Mouse (Mus musculus): ENCODE measurements around the gene Glrx. TPM values are rescaled to one million over a fixed set of nuclear protein-coding genes. Genes with fewer than 3 reads are reported as not detected.
A peak's percentile ranks its signal among the peaks of the same experiment; 100 is the strongest.
"Not testable (repeated sequence)": the region's sequence is repeated elsewhere in the genome, so short reads cannot be mapped to it uniquely, and the experiment has no call there.

Glrx gene
- total RNA-seq (2014; fragmentation: Nextera tagmentation) (30.8 and 54.1 TPM in 2 replicates), total RNA-seq (2017) (29.4 and 43.8 TPM in 2 replicates)

DNA sequence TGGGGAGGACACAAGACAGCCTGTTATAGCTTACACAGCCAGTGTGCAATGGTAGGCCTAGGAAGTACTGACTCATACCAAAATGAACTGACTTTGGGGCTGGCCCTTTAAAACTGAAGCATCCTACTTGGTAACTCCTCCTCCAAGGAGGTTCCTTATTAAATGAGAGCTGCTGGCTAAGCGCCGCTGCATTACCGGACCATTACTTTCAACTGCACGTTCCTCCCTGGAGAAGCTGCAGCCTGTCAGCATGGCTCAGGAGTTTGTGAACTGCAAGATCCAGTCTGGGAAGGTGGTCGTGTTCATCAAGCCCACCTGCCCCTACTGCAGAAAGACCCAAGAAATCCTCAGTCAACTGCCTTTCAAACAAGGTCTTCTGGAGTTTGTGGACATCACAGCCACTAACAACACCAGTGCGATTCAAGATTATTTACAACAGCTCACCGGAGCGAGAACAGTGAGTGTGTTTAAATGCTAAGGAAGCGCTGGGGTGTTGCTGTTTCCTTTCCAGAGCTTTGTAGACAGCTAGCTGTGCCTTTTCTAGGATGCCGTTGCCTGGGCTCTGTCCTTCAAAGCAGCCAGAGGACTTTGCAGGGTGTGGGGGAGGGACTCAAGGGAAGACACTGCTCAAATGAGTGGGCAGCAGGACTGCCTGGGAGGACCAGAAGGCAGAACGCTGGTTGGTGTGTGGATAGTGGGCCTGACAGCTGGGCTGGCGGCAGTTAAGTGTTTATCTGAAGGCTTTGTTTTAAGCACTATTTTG lies at the start of gene Glrx:
Gene Glrx, plus strand, starts transcription at position 150 of the 763 bp plus-strand sequence.
- peak; percentile 90 for ATAC-seq (replicated peaks; ENCODE audit: low FRiP score, low TSS enrichment, poor library complexity, severe bottlenecking)

DNA sequence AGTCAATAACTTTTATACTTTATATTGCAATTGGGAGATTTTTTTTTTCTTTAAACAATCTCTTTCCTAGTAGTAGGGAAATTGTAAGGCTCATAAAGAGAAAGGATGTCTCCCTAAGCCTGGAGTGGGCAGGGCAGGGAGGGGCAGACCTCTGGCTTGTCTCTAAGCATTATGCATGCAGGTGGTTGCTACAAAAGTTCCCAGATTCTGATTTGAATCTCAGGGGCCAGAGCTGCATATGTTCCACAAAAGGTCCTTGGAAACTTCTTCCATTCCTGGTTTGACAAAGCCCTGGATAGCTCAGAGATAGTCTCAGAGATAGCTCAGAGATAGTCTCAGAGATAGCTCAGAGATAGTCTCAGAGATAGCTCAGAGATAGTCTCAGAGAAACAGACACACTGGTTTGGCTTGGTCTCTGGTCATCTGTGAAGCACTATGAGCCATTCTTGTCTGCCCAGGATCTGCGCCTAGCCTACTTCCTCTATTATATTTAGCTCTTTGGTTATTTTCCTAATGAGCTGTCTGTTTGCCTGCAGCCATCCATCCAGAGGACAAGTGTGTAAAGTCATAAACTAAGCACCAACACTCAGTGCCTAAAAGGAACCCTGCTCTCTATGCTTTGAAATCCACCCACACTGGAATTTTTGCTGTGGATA lies 49.0 kb upstream of the Glrx start:
- ATAC-seq (replicated peaks; ENCODE audit: low FRiP score, low TSS enrichment, poor library complexity, severe bottlenecking): no peak

DNA sequence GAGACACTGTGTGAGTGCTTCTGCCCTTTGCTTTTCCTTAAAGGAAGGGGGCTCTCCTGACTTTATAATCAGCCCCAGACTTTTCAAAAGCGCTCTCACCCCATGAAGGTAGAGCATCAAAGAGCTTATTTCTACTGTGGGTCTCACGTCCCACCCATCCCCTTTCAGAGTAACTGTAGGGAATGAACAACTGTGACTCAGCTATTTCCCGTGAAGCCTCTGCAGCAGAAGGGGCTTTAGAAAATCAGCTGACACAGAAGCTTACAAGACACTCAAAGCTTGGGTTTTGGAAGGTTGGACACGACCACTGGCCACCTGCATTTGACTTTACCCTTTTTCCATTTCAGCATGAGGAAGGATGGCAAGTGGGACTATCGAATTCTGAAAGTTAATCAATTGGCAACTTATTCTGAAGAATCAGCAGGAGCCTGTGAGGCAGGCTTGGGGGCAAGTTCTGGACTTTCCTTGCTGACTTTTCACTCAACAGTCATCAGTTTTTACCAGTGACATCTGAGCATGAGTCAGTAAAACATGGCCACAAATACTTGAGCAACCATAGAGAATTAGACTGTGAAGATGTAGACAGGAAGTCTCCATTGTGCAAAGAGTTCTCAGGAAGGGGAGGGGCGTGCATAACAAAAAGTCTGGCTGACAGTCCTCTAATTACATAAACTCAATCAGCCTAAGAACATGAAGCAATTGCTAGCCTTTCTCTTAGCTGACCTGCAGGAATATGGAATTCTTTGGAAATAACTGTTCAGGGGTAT lies 45.6 kb upstream of the Glrx start:
- ATAC-seq (replicated peaks; ENCODE audit: low FRiP score, low TSS enrichment, poor library complexity, severe bottlenecking): no peak

DNA sequence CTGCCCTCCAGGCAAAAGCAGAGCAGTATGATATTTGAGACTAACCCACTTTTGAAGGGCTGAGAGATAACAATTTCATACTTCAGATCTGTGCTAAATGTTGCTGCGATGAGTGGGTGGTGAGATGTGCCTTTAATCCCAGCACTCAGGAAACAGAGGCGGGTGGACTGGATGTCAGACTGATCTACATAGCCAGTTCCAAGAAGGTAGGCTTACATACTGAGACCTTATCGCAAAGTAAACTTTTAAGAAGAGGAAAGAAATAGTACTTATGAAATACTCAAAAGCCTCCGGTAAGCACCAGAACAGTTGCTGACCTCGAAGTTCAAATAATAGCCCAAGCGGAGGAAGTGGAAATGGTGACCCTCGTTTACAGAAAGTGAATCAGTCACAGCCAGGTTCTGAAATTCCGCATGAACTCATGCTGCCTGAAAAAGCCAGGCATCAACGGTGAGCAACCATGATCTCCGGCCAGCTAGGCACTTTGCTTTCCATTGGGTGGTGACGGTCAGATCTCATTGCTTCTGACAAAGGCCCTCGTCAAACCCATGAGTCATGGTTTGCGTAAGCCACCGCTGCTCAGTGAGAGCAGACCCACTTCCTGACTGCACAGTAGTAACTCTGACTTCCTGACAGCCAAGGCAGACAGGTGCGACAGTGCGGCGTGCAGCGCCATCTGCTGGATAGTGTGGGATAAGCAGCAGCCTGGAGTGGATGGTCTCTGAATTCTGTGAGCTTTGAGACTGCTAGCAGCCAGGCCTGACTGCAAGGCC lies 42.1 kb upstream of the Glrx start:
- ATAC-seq (replicated peaks; ENCODE audit: low FRiP score, low TSS enrichment, poor library complexity, severe bottlenecking): peak; percentile 99

DNA sequence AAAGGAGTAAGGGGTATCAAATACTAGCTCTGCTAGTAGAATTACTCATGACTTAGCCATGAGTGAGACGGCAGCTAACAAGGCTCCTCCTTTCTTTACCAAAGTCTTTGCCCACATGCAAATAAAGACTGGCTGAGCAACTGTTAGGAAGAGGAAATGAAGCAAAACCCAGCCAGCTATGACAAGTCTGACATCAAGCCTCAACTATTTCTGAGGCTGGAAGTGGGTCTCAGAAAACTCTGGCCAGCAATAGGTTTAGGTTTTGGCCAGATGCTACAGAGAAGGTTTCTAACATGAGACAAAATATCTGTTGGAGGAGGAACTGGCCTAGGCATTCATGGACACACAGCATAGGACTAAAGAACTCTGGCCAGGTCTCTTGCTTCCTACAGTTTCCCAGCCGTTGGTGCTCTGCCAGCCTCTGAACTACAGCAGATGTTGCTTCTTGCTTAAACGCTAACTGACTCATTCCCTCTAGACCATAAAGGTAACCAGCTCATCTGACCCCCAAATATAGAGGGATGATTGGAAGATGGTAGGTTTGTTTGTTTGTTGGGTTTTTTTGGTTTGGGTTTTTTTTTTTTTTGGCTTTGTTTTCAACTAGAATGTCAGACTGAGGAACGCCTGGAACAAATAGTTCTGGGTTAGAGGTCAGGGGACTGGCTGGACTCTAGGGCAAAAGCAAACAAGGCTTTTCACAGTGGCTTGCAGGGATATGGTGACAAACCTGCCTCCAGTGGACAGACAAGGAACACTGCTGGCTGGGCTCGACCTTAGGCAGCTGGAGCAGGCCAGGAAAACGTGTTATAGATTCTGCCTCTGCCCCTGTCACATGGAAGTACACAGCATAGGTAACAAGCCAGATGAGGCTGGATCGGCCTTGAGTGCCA lies 41.0 kb upstream of the Glrx start:
- no peak for ATAC-seq (replicated peaks; ENCODE audit: low FRiP score, low TSS enrichment, poor library complexity, severe bottlenecking)

DNA sequence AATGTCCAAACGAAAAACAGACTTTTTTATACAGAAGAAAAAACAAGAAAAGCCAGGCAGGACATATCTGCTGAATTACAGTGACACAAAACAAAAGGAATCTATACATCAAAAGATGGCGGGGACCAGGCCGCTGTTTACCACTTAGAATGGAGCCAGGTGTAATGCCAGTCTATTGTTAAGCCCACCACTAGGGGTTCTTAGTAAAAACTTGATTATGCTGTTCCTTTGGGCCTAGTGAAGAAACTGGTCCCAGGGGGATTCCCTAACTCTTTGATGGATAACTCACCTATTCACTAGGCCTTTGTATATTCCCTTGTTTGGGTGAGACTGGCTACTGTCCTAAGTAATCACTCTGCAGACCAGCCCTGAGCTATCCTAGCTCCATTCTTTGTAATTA lies 40.2 kb upstream of the Glrx start:
- ATAC-seq (replicated peaks; ENCODE audit: low FRiP score, low TSS enrichment, poor library complexity, severe bottlenecking): no peak

DNA sequence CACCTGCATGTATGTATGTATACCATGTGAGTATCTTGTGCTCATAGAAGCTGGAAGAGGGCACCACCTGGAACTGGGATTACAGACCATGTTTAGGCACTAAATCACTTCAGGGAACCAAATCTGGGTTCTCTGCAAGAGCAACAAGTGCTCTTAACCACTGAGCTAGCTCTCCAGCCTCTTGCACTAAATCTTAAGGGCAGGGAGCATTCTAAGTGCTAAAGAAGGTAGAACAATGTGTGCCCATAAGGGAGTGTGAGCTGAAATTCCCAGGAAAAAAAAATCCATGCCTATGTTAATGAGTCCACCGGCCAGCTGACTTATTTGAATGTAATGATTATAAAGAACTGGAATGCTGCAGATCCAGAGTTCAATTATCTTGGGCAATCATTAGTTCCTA lies 31.7 kb upstream of the Glrx start:
- ATAC-seq (replicated peaks; ENCODE audit: low FRiP score, low TSS enrichment, poor library complexity, severe bottlenecking): no peak

DNA sequence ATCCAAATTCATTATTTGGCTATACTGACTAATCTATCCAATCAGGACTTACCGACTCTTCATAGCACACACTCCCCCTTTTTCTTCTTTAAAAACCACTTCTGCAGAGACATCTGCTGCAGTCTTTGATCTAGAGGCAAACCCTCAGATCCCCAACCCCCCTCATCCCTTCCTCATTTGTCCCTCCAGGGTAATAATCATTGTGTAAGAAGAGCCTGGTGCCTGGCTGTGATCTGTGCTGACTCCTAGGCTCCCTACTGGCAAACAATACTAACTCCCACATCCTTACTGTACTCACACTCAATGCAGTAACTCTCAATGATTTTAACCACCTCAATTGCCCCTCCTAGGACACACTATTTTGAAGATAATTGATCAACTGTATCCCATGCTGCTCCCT lies 29.7 kb upstream of the Glrx start:
- no peak for ATAC-seq (replicated peaks; ENCODE audit: low FRiP score, low TSS enrichment, poor library complexity, severe bottlenecking)

DNA sequence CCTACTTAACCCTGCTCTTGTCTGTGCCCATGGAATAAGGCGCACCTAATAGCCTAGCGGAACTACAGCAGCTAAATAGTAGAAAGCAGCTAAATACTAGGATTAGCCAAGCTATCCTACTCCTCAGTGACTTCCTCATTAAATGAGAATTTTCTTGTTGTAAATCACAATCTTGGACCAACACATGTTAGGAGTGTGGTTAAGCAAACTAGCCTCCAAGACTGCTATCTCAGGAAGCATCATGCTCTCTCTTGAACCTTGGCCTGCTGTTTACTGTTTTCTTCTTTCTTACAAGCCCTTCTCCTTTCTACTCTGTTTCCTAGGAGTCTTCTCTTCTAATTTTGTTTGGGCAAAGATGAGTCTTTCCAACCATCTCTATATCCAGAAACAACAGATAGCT lies 22.5 kb upstream of the Glrx start:
- ATAC-seq (replicated peaks; ENCODE audit: low FRiP score, low TSS enrichment, poor library complexity, severe bottlenecking): peak; percentile 86

DNA sequence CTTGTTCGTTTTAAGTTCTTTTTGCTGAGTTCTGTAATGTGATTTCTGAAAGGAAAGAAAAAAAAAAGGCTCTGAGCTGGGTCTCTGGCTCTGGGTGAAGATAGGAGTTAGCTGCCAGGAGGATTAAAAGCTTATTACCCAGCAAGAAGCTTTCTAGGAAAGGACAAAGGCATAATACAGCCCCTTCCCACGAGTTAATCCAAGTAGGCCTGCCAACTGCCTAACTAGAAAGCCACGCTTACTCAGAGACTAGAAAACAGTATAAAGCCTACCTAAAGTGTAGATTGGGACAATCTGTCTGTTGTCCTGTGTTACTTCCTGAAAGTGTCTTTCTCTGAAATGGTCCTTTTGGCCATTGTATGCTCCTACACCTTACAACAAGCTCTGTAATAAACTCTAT lies 21.2 kb upstream of the Glrx start:
- no peak for ATAC-seq (replicated peaks; ENCODE audit: low FRiP score, low TSS enrichment, poor library complexity, severe bottlenecking)

DNA sequence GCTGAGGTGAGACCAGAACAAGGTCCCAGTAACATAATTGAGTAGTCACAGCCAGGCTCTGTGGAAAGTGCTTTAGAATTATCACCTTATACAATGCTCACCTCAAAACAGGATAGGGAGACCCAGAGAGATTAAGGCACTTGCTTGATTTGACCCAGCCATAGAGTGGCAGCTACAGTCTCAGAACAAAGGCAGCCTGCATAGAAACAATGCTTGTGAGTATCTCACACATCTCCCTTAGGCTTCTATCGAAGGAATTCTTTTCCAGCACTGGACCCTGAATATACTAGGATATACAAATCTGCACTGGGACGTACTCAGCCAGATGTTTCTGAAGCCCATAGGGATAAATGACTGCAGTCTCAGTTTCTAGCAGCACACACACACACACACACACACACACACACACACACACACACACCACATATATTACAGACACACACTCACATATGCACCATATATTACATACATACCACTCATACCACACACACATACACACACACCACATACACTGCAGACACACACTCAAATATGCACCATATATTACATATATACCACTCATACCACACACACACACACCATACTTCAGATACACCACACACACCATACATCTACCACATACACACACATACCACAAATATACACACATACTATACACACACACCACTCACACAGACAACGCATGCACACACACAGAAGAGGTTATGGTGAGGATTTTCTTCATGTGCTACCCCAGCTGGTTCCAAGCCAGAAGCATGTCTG lies 20.5 kb upstream of the Glrx start:
- no peak for ATAC-seq (replicated peaks; ENCODE audit: low FRiP score, low TSS enrichment, poor library complexity, severe bottlenecking)

DNA sequence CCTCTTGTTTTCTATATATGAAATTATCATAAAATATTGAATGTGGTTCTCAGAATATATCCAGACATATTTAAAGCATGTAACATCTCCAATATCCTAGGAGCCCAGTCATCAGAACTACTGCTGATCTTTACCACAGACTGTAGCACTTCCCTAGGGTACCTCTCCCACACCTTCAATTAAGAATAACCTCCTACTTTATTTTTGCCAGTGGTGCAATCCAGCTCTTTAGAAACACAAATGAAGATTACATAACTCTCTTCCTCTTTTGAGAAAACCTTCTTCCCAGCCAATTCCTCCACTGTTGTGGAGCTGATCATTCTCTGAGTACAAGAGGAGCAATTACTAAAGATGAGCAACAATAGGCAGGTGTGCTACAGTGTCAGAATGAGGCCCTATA lies 19.8 kb upstream of the Glrx start:
- ATAC-seq (replicated peaks; ENCODE audit: low FRiP score, low TSS enrichment, poor library complexity, severe bottlenecking): no peak

DNA sequence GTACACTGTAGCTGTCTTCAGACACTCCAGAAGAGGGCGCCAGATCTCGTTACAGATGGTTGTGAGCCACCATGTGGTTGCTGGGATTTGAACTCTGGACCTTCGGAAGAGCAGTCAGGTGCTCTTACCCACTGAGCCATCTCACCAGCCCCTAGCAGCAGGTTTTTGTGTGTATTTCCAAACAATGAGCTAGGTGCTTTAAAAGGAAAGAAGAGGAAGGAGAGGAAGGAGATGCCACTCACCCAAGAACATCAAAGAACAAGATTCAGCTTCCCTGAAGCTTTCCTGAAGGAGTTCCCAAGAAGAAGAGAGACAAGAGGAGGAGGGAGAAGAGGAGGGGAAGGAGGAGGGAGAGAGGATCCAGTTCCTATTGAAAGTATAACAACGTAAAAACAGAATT lies 17.3 kb upstream of the Glrx start:
- ATAC-seq (replicated peaks; ENCODE audit: low FRiP score, low TSS enrichment, poor library complexity, severe bottlenecking): not testable (repeated sequence)

DNA sequence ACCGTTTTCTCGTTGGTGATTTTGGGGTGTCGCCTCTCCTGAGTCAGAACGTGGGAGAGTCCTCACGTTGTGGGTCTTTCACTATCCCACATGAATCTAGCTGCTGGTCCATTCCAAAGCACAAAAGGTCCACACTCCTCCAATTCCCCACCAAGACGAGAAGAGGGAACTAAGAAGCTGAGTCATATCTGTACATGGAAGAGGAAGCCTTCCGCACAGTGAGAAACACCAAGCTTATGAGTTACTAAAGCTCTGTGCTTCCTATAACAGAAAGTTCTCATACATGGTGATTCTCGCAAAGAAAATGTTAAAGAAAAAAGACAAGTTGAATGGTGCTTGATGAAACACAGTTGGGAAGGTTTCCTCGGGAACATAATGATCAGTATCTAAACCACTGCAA lies 16.5 kb upstream of the Glrx start:
- no peak for ATAC-seq (replicated peaks; ENCODE audit: low FRiP score, low TSS enrichment, poor library complexity, severe bottlenecking)

DNA sequence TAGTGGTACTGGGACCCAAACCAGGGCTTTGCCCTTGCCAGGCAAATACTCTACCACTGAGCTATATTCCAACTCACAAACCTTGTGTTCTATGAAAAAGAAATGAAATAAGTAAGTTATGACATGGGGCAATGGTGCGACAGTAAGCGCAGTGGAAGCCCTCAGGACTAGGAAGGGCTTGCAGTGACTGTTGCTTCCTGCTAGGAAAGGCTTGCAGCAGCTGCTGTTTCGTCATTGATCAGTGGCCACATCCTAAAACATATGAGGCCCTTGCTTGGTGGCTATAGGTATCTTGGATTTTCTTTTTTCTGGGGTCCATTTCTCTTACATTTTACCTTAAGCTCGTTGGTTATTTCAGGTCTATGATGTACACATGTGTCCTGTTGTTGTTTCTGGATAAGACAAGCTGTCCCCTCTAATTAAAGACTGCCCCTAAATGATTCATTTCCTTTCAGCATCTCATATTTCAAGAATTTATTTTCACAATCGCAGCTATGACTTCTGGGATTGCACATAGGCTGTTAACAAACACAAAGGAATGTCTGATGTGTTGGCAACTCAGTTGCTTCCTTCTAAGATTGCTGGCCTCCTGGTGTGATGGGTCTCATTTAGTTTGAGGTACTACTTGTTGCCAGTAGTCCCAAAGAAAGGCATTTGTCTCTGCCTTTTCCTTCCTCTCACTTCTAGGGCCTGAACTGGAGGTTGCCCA lies 14.9 kb upstream of the Glrx start:
- no peak for ATAC-seq (replicated peaks; ENCODE audit: low FRiP score, low TSS enrichment, poor library complexity, severe bottlenecking)

DNA sequence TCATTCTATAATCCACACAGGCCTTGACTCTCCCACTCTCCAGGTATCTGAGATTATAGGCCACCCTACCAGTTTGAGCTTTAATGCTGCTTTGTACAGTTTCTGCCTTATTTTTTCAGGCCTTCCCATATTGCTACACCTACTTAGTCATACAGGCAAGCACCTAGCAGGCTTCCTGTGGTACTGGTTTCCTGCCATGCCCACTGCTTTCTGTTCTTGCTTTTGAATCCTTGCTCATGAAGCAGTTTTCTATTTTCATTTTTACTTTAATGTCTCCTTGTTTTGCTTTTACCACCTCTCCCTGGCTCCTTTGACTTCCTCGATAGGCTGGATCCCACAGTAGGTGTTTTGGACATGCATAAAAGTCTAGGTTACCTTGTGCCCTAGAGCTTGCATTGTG lies 14.3 kb upstream of the Glrx start:
- ATAC-seq (replicated peaks; ENCODE audit: low FRiP score, low TSS enrichment, poor library complexity, severe bottlenecking): no peak

DNA sequence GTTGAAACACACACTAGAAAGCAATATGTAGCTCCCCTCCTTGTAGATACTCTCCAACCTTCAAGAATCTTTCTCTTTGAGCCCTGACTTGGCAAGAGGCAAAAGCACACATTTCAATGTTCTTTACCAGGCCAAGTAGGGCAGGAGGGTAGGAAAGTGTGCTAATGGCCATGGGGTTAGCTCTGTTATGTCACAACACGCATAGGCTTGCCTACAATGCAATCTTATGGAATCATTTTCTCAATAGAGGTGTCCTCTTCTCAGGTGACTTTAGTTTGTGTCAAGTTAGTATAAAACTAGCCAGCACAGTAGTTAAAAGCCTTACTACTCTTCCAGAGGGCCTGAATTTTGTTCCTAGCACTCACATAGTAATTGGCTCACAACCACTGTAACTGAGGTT lies 9.0 kb upstream of the Glrx start:
- no peak for ATAC-seq (replicated peaks; ENCODE audit: low FRiP score, low TSS enrichment, poor library complexity, severe bottlenecking)

DNA sequence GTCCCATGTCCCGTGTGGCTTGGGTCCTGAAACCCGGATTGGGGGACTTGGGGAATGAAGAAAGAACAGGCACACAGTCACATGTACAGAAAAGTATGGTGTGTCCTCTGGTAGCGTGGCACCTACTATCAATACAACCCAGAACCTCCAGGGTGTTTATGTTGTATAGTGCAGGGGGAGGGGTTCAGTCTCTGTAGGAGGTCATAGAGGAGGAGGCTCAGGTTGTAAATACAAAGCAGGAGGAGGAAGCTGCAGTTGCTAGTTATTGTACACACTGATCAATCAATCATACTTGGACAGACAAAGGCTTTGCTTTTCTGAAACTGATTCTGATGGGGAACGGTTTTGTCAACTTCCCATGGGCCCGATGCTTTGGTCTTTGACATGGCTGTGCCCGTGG lies 8.0 kb upstream of the Glrx start:
- no peak for ATAC-seq (replicated peaks; ENCODE audit: low FRiP score, low TSS enrichment, poor library complexity, severe bottlenecking)

Data from megakaryocyte-erythroid progenitor cell, adult 5-6 weeks (primary cell).